ENCODE assay signal across 8 mouse cellular contexts in genomic region chr19:46348761-46349458, GRCm38 (mm10). TPM values are rescaled to one million over a fixed set of nuclear protein-coding genes. Genes with fewer than 3 reads are reported as not detected.
DNase-seq lines count a peak whose midpoint lies in the region; ATAC-seq and TF ChIP-seq lines count a peak whose summit lies in the region.

No protein-coding gene starts in this region.

- peaks cover 79% of the 10 kb centered on the region for H3K27me3 ChIP-seq in erythroblast, embryonic 14.5 days (ENCODE audit: control insufficient read depth)
- 0 out of 2 replicates have a peak, but pooled peaks cover 2% of the 10 kb centered on the region for H3K27me3 ChIP-seq in hindbrain, embryonic 16.5 days (replicated peaks; ENCODE audit: control insufficient read depth, insufficient read depth, low read length)

- no peaks in the 10 kb centered on the region for H3K36me3 ChIP-seq in erythroblast, embryonic 14.5 days (ENCODE audit: control insufficient read depth)
- H3K36me3 ChIP-seq in hindbrain, embryonic 16.5 days (ENCODE audit: control insufficient read depth, insufficient read depth, low read length): no peaks in the 10 kb centered on the region

- peaks cover 15% of the 10 kb centered on the region for H3K4me1 ChIP-seq in erythroblast, embryonic 14.5 days (ENCODE audit: control insufficient read depth)
- H3K4me1 ChIP-seq in hindbrain, embryonic 16.5 days (ENCODE audit: control insufficient read depth, insufficient read depth, low read depth, low read length): peaks cover 10% of the 10 kb centered on the region

- TF ChIP-seq CTCF in left cerebral cortex, adult 2 months (IDR thresholded peaks at IDR 0.05): no peak; the same call in 1 of the 2 replicates

- no peak for ATAC-seq in erythroblast, adult 5-6 weeks (replicated peaks; ENCODE audit: low FRiP score, poor library complexity, severe bottlenecking)
- ATAC-seq in hindbrain, embryonic 16.5 days: peak; percentile 96

- H3K4me2 ChIP-seq in hindbrain, embryonic 16.5 days (ENCODE audit: low read length): peak overlapping the region; percentile 61

- WGBS in hindbrain, embryonic 16.5 days: under 1% methylated on average over 74 of the region's 78 CpGs

- peaks cover 7% of the 10 kb centered on the region; the same call in 1 of the 2 replicates for H3K9me3 ChIP-seq in erythroblast, embryonic 14.5 days (ENCODE audit: control insufficient read depth, low read length)
- no peaks in the 10 kb centered on the region for H3K9me3 ChIP-seq in hindbrain, embryonic 16.5 days (ENCODE audit: control insufficient read depth, low read length)

- peak; percentile 66 to 83 for DNase-seq in cerebellum, postnatal 4 days (ENCODE audit: low spot score in 2 of 2)
- DNase-seq in gastrocnemius, adult 8-10 months (ENCODE audit: low spot score in 2 of 2): peak; percentile 37 to 59
- DNase-seq in left cerebral cortex, adult 2 months (ENCODE audit: extremely low spot score in 1 of 2, low spot score in 2 of 2): peak; percentile 92 to 94
- peak; percentile 71 for DNase-seq in lung, postnatal 36 days
- DNase-seq in retina, embryonic 14.5 days (ENCODE audit: low spot score): peak; percentile 80

- H3K27ac ChIP-seq in hindbrain, embryonic 16.5 days (ENCODE audit: low read depth, low read length): peak overlapping the region; percentile 94
- H3K27ac ChIP-seq in left cerebral cortex, adult 2 months: peak overlapping the region; percentile 94

- H3K4me3 ChIP-seq in erythroblast, embryonic 14.5 days (replicated peaks): peak overlapping the region; percentile 55
- peak overlapping the region; percentile 74 for H3K4me3 ChIP-seq in hindbrain, embryonic 16.5 days (ENCODE audit: low read length)
- H3K4me3 ChIP-seq in left cerebral cortex, adult 2 months: peak overlapping the region; percentile 83

- intact Hi-C loops in left cerebral cortex, adult 2 months (cut with DNase I): loop anchor here (2.0 to 5.0 kb wide), 2 partner anchors 46 to 153 kb away; partner anchors contain the start of genes Actr1a and Trim8

- H3K9ac ChIP-seq in hindbrain, embryonic 16.5 days (ENCODE audit: low read depth, low read length): peak overlapping the region; percentile 93

RNA-seq across cellular contexts. Expression of gene 2310034G01Rik, which starts 1.2 kb away (rescaled TPM):
- polyA plus RNA-seq in erythroblast, embryonic 14.5 days (2012): not detected in 2 replicates
- total RNA-seq in erythroblast, adult 5-6 weeks (2015; ENCODE audit: low replicate concordance): not detected in 2 replicates
- not detected in 2 replicates for total RNA-seq in erythroblast, adult 5-6 weeks (2017; ENCODE audit: low replicate concordance)
- total RNA-seq in gastrocnemius, adult 8-10 months (2022): under 1 TPM in 3 of 4 experiments, not detected in 1; 0.27 to 0.35 (median 0.29) TPM
- 2.4 TPM in 2 replicates for polyA plus RNA-seq in hindbrain, embryonic 16.5 days (2015; fragmentation: Nextera tagmentation; extraction: Ambion mirVana)
- total RNA-seq in left cerebral cortex, adult 2 months (2021): under 1 TPM; 0.66 to 0.91 TPM

RNA-seq across cellular contexts. Expression of gene Mfsd13a, which starts 8.0 kb away (rescaled TPM):
- 0.20 and 0.73 TPM in 2 replicates for polyA plus RNA-seq in erythroblast, embryonic 14.5 days (2012)
- total RNA-seq in erythroblast, adult 5-6 weeks (2015; ENCODE audit: low replicate concordance): 5.4 and 9.6 TPM in 2 replicates
- total RNA-seq in erythroblast, adult 5-6 weeks (2017; ENCODE audit: low replicate concordance): 1.4 and 1.8 TPM in 2 replicates
- total RNA-seq in gastrocnemius, adult 8-10 months (2022): 1 to 10 TPM; 1.1 to 2.2 (median 1.9) TPM
- 13.0 and 13.4 TPM in 2 replicates for polyA plus RNA-seq in hindbrain, embryonic 16.5 days (2015; fragmentation: Nextera tagmentation; extraction: Ambion mirVana)
- 10 to 100 TPM; 25.5 to 25.9 TPM for total RNA-seq in left cerebral cortex, adult 2 months (2021)

RNA-seq across cellular contexts. Expression of gene Cuedc2, which starts 10.4 kb away (rescaled TPM):
- 15.7 and 17.4 TPM in 2 replicates for polyA plus RNA-seq in erythroblast, embryonic 14.5 days (2012)
- 8.1 and 8.4 TPM in 2 replicates for total RNA-seq in erythroblast, adult 5-6 weeks (2015; ENCODE audit: low replicate concordance)
- 23.6 and 39.4 TPM in 2 replicates for total RNA-seq in erythroblast, adult 5-6 weeks (2017; ENCODE audit: low replicate concordance)
- 10 to 100 TPM; 57.5 to 66.3 (median 64.3) TPM for total RNA-seq in gastrocnemius, adult 8-10 months (2022)
- 343 and 362 TPM in 2 replicates for polyA plus RNA-seq in hindbrain, embryonic 16.5 days (2015; fragmentation: Nextera tagmentation; extraction: Ambion mirVana)
- total RNA-seq in left cerebral cortex, adult 2 months (2021): 100 to 1,000 TPM; 188 to 196 TPM

RNA-seq across cellular contexts. Expression of gene Fbxl15, which starts 20.9 kb away (rescaled TPM):
- polyA plus RNA-seq in erythroblast, embryonic 14.5 days (2012): 10.4 and 12.7 TPM in 2 replicates
- not detected in 2 replicates for total RNA-seq in erythroblast, adult 5-6 weeks (2015; ENCODE audit: low replicate concordance)
- not detected in 2 replicates for total RNA-seq in erythroblast, adult 5-6 weeks (2017; ENCODE audit: low replicate concordance)
- 1 to 10 TPM; 2.0 to 3.9 (median 3.0) TPM for total RNA-seq in gastrocnemius, adult 8-10 months (2022)
- polyA plus RNA-seq in hindbrain, embryonic 16.5 days (2015; fragmentation: Nextera tagmentation; extraction: Ambion mirVana): 49.4 and 55.6 TPM in 2 replicates
- 10 to 100 TPM; 27.0 to 29.6 TPM for total RNA-seq in left cerebral cortex, adult 2 months (2021)

RNA-seq across cellular contexts. Expression of gene Psd, which starts 22.0 kb away (rescaled TPM):
- polyA plus RNA-seq in erythroblast, embryonic 14.5 days (2012): 7.6 and 8.3 TPM in 2 replicates
- 0.63 TPM in 1 of 2 replicates, not detected in the other for total RNA-seq in erythroblast, adult 5-6 weeks (2015; ENCODE audit: low replicate concordance)
- total RNA-seq in erythroblast, adult 5-6 weeks (2017; ENCODE audit: low replicate concordance): 0.70 TPM in 1 of 2 replicates, not detected in the other
- under 1 TPM in 2 of 4 experiments, not detected in 2; 0.15 to 0.19 TPM for total RNA-seq in gastrocnemius, adult 8-10 months (2022)
- polyA plus RNA-seq in hindbrain, embryonic 16.5 days (2015; fragmentation: Nextera tagmentation; extraction: Ambion mirVana): 99.1 and 112 TPM in 2 replicates
- 100 to 1,000 TPM; 605 to 647 TPM for total RNA-seq in left cerebral cortex, adult 2 months (2021)
